Mouse (Mus musculus): ENCODE data around the gene Tmem63a.
"Not testable (repeated sequence)": the region's sequence is repeated elsewhere in the genome, so short reads cannot be mapped to it uniquely, and the experiment has no call there.

Gene Tmem63a

DNA sequence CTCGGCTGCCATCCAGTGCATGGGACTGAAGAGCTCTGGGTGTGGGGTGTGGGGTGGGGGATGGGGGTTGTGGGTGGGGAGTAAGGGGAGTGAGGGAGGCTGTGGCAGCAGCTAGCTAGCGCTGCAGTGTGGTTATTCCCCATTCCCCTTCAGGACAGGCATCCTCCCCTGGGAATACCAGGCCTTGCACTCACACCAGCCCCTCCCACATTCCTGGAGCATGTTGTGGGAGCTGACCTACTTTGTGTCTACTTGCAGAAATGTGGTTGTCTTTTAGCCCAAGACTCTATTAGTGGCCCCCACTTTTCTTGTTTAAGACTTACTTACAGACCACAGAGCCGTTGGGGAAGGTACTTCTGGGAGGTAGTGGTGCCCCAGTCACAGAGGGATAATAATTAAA is 24.4 kb downstream of the Tmem63a start:
- no peak for DNase-seq

DNA sequence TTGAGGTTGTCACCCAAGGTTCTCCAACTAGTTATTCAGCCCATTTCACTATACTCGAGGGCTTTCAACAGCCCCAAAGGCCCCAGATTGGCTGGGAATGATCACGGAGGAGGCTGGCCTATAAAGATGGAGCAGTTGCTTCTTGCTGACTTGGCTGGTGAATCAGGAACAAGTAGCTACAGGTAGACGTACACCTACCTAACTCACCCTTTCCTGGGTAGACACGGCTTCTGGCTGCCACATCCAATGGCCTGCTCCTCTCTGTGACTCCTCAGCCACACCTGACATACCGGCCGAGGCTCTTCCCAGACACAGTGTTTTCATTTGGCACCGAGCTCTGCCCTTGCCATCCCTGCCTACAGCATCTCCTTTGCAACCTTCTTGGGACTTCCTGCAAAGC is 25.1 kb downstream of the Tmem63a start:
- DNase-seq = no peak

DNA sequence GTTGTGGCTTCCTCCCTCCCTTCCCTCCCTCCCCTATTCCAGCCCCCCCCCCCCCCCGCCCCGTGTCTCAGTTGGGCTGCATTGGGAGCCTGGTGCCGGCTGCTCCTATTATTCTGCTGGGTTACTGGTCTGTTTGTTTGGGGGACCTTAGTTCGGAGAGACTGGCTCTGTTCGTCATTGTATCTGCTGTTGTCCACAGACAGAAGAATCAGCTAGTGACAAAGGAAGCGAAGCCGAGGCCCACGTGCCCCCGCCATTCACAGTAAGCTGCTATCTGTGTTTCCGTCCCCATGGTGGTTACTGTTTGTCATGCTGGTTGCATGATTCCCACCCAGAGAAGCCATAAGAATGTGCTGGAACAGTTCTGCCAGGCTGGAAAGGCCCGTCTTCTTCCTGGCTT is 30.8 kb downstream of the Tmem63a start:
- DNase-seq = no peak

DNA sequence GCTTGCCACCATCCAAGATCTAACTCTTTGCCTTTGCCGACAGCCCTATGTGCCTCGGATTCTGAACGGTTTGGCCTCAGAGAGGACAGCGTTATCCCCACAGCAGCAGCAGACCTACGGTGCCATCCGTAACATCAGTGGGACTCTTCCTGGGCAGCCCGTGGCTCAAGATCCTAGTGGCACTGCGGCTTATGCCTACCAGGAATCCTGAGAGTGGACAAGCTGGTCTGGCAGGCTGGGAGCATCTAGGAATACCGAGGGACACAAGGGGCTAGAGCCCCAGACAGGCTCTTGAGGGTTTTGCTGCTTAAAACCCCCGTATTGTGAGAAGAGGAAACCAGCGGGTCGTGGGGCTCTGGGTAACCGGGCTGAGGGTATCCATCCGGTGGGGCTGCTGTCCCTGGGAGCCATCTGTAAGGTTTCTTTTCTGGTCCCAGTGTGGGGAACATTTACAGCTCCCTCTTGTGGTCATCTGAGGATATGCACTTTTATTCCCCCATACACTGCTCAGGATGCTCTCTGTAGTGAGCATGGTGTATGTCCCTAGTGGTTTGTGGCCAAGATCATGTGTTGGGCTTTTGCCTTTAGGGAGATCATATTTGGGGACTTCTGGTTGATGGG is 32.1 kb downstream of the Tmem63a start:
- DNase-seq = peak in 1 of 2 experiments; percentile 29

DNA sequence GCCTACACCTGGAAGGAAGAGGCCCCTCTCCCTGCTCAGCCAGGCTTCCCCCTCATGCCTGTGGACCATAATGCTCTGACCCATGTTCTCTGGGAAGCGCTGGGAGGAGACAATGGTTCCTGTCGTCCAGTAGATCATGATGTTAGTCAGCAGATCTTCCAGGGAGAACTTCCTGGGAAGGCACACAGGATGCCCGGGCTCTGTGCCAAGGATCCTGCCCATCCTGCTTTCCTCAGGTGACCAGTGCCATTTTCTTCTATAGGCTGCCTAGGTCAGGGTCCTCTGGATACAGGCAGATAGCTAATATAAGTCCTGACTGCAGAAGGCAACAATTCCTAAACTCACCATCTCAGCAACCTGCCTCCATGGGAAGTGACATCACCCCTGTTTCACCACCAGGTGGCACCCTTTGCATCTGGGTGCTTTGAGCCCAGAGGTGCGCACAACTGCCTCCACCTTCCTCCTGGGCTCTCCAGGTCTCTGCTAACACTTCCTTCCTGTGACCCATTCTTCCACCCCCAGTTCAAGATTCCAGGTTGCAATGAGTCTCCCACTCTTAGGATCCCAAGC is 34.1 kb downstream of the Tmem63a start:
- DNase-seq = no peak

DNA sequence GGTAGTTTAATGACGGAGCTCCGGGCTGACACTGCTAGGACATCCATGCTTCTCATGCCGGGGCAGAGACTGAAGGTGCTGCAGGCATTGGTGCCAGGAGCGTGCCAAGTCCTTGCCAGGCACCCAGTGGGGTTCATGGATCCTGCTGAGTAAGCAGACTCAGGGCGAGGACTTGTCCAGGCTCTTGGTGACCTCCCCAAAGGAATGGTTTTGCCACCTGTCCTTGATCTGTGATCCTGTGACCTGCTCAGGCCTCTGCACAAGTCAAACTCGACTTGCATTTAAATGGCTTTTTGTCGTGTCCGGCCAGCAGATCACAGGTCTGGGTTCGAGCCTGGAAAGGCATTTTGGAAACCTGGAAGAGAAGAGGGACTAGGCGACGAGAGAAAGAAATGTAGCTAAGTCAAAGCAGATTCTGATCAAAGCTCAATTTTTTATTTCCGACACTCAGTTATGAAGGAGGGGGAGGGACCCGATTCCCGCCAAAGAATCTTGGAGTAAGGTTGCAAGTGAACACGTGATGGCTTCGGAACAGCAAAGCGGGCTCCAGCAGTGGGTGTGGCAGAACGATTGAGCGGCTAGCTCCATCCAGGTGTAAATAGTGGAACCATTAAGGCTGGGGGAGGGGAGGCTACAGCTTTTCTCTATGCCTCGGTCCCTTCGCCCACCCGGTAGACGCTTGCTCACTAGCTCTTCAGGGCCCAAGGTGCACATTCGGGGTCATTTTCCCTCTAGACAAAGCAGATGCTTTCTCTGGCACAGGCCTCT is 37.5 kb downstream of the Tmem63a start:
- no peak for DNase-seq

DNA sequence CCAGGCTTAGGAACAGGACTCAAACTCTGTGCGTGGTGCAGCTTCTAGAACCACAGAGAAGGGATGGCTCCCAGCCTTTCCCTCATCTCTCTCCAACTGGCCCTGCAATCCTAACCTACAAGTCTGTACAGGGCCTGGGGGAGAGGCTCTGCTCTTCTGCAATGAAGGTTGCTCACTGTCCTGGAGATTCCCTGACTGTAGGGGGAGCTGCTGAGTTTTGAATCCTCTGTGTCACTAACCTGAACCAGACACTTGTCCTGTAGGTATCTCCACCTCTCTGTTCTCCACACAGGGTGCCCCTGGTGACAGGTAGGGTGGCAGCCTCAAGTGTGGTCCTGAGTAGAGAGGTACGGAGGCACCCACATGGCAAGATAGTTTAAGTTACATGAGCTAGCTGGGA is 38.3 kb downstream of the Tmem63a start:
- DNase-seq = no peak

DNA sequence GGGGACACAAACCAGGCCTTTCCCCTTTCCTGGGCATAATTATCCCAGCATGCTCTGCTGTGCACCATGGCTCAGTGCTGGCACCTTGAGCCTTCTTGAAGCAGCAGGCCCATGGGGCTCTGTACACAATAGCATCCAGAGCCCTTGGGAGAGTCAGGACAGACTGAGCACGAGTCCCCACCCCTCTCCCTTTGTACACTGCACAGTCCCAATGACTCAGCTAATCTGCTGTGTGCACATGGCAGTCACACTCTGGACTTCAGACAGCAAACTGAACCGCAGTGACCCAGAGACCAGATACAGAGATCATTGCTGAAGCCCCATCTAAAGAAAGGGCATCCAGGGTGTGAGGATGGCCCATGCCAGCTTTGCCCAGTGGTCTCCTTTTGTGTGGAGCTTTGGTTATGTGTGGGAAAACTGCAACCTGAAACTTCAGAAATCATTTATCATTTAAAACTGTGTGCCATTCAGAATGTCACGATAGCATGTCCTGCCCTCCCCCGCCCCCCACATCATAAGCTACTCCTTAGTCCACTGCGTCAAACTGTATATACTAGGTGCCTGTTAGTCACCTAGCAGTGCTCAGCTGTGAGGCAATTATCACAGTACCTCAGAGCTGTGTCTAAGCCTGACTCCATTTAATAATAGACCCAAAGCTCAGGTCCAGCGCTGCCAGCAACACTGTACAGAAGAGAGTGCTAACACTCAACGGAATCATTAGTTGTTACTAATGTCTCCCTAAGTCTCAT is 39.3 kb downstream of the Tmem63a start:
- DNase-seq = not testable (repeated sequence)

DNA sequence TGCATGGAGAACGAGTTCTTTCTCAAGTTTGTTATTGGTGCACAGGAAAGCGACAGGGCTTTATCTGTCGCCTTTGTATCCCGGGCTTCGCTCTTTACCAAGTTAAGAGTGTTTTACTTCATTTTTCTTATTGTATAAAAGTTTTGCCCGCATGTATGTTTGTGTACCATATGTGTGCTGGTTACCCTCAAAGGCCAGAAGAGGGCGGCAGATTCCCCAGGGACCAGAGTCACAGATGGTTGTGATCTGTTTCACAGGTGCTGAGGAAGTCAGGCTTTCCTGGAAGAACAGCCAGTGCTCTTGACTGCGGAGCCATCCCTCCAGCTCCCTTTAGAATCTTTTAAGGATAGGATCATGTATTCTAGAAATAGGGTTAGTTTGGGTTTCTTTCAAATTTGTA is 44.6 kb downstream of the Tmem63a start:
- DNase-seq = no peak

DNA sequence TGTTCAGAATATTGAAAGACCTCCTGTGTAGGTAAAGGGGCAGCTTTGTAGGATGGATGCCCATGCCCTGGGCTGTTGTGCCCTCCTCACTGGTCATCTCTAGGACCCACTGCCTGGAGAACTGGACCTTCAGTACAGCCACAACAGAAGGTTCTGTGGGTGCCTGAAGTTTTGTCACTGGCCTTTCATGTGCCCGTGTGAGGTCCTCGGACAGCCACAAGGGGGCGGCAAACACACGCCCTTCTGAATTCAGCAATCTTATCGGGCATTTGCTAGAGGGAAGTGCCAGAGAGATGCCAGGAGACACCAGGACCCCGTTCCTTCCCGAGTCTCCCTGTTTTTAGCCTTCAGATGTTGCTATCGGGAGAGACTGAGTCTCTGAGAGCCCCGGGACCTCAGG is 45.6 kb downstream of the Tmem63a start:
- DNase-seq = peak; percentile 80

DNA sequence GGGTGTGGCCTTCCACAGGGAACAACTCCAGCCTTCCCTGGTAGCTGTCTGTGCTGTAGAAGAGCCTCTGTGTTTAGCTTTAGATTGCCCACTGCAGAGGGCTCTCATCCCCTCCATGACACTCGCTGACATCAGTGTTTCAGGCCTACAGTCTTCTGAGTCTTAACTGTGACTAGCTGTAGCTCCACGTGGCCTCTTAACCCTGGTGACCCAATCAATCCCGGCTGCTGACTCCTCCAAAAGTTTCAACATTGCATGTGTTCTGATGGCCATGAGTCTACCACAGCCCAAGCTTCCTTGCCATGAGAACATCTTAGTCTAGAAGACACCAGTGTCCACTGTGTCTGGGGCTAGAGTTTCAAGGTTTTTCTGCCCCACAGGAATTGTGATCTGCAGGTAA is 48.5 kb downstream of the Tmem63a start:
- DNase-seq = no peak

DNA sequence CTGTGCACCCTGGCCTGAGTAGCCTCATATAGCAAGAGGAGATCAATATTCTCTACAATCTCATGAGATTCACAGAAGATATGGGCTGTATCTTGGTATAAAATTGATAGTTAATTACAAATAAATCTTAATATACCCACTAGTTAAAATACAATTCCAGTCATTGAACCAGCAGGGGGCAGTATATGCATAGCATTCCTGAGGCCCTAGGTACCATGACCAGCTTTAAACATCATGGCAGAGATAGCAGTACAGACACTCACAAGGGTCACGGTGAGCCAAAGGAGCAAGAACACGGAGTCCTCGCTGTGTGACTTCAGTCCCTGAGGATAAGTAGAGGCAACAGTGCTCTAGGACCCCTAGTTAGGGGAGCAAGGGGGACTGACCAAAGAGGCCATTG is 50.0 kb downstream of the Tmem63a start:
- peak in 1 of 2 experiments; percentile 45 for DNase-seq

DNA sequence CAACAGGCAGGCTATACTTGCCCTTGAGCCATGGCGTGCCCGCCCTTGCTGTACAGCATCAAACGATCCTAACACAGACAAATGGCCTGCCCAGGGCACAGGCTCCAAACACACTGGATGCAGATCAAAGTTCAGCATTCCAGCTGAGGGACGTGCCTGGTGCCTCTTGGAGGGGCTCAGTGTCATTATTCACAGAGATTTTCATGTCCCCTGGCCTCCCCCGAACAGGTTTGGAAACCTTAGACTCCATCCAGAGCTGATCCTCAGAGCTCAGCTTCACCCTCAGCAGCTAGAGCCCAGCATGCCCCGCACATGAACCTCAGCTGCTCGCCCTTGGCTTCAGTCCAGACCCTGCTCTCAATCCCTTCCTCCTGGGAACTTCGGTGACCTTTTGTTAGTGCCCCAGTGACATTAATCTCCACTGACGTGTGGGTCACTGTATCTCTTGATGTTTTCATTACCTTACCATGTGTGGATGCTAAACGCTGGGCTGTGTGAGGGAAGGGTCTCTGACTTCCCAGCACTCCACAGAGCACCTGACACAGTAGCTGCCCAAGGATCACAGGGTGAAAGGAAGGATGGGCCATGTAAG is 58.5 kb downstream of the Tmem63a start:
- no peak for DNase-seq

DNA sequence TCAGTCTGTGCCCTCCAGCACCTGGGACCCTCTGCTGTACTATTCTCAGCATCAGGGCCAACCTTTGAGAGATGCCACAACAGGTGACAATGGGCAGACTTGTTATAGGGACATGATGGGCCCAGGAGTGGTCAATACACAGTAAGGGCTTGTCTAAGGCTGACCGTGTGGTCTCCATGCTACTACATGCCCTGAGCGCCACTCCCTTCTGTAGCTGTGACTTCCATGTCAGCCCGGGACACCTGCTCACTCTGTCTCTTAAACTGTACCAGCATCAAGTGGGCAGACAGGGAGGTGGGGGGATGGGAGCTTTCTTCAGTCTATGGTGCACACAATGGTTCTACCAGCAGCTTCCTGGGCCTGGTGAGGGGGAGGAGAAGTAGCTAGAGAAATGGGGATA is 59.1 kb downstream of the Tmem63a start:
- DNase-seq = no peak

DNA sequence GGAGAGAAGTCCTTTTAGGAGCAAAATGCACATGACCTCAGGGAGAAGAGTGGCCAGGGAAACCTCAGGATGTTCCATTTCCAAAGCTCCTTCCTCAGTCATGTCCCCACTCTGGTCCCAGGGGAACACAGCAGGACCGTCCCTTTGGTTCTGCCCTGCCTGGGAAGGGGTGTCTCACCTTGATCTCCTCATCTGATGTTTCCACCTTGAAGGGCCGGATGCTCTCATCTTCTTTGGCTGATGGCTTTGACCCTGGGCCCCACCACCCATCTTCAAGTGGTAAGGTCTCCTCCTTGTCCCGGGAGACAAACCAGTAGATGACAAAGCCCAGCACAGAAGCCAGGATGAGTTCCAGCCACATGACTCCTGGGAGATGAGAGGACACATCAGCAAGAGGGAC is 59.5 kb downstream of the Tmem63a start:
- no peak for DNase-seq

DNA sequence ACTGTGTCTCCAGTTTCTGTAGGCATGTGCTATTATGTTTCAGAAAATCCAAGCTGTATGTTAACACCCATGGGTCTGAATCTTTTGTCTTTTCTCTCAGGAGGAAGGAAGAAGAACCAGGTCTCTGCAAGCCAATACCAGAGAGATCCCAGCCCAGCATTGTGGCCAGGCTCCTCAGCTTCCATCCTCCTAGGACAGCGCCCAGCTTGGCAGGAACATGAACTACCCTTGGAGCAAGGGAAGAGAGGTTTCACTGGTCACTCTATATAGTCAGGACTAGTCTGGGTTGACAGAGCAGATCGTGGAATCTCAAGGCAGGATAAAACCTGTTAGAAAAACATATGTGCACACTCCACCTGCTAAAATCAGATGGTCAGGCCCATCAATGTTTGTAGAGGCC is 61.6 kb downstream of the Tmem63a start:
- DNase-seq = no peak

DNA sequence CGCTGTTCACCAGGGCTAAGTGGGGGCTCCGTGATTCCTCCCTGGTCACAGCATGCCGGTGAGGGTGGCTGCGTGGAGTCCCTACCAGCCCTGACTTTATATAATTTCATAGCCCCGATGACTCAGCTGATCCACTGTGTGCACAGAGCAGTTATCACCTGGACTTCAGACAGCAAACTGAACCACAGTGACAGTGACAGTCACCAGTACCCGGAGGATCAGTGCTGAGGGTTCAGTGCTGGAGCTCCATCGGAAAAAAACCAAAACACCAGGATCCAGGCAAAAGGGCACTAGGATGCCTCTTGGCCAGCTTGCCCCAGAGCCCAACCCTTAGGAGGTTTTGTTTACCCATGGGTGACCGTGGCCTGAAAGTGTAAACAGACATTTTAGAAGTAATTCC is 63.2 kb downstream of the Tmem63a start:
- no peak for DNase-seq

DNA sequence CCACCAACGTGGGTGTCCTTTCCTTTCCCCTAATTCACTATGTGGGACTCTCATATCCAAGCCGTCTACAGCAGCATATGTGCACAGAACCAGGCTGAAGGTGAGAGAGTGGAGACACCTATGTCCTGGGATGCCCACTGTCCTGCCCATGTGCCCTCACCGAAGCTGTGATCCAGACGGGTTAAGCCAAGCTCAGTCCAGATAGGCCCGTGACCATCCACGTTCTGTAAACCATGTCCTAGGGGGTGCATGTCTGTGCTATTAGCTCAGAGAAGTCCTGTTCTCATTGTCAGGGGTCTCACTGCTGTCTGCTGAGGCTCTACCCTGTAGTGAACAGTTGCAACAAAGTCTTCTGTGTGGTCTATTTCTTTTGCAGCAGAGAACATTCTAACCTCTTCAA is 65.7 kb downstream of the Tmem63a start:
- DNase-seq = no peak

DNA sequence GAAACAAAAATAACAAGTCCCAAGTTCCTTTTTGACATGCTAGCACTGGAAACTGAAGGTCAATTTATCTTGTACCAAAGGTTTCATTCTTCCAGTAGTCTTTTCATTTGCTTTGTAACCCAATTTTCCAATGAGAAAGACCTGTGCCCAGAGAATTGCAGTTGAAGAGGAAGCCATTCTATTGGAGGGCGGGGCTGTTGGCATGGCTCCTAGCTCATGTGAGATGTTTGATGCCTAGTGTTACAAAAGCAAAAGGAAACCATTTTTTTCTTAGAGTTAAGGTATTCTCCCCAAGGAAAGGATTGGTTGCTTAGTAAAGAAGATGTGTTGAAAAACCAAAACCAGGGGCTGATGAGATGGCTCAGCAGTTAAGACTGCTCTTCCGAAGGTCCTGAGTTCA is 66.1 kb downstream of the Tmem63a start:
- no peak for DNase-seq

DNA sequence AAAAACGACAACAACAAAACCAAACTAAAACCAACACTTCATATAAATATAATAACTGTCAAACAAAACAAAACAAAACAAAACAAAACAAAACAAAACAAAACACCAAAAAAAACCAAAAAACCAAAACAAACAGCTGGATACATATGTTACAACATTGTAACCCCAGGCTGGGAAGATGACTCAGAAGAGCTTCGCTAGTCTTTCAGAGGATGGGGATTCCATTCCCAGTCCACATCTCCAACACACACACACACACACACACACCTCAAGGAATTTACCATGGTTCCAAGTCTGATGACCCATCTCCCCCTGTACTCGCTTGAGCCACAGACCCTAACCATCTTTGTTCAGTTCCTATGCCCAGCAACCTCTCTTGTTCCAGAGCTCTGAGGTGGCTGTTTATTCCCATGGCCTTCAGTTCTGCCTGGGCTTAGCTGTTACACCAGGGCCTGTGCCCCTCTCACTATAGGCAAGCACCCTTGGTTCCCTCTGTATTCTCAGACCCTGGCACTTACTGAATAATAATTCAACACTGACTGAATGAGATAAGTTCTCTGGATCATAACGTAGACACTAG is 67.0 kb downstream of the Tmem63a start:
- DNase-seq = no peak

DNA sequence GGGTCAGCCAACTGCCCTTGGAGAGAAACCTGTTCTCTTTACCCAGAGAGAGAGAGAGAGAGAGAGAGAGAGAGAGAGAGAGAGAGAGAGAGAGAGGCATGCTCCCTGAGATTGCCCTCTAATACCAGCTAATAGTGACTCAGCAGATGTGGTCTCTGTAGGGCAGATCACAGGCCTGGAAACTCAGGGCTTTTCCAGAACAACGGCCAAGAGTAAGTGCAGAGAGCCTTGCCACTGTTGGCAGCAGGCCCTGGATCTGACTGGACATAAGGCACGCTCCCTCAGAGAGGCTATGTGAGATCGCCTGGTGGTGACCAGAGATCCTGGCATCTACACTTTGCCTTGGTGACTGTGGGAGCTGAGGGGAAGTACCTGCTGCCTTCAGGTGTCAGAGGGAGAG is 67.6 kb downstream of the Tmem63a start:
- DNase-seq = peak; percentile 65 to 71

DNA sequence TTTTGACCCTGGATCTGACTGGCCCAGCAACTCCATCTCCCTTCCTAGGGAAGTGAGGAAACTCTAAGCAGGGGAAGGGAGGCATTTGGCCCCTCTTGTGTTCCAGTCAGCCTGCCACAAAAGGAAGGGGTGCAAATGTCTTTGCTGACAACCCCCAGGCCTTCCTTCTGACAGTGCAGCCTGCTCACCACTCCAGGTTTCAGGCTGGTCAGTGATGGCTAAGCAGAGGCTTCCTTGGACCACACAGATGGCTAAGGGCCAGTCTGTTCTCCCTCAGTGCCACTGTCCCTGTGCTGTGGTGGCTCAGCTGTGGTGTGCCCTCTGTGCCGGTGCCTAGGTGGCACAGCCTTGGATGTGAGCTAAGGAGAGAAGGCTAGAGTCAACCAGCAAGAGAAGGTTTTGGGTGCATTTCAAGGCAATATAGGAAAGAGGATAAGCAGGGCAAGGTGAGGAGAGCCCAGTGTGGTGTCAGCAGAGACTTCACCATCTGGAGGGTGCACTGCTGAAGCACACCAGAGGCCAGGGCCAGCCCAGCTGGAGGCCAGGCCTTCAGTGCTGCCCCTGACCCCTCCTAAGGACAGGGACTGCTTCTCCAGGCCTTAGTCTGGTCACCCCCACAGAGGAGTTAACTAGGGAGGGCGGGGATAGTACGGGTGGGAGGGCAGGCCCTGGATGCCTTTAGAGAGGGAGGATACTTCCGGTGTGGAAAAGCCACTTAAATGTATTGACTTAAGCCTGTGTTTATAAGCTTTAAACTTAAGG is 68.2 kb downstream of the Tmem63a start:
- DNase-seq = no peak
